18 mouse cellular contexts compared by ENCODE assay signal in genomic region chr4:63205583-63205982, GRCm38 (mm10). TPM values are rescaled to one million over a fixed set of nuclear protein-coding genes. Genes with fewer than 3 reads are reported as not detected.
DNase-seq lines count a peak whose midpoint lies in the region; ATAC-seq lines count a peak whose summit lies in the region.
"Had no signal": no experiment of that assay in that cellular context is flagged by ENCODE, and none has a peak within 500 bp of the region (broad histone marks: within the 10 kb centered on the region; RNA-seq: fewer than 3 reads in every experiment).

No protein-coding gene starts in this region.

- no peak overlapping the region for H3K4me3 ChIP-seq in midbrain, embryonic 14.5 days (replicated peaks; ENCODE audit: low read depth, low read length)
- H3K4me3 ChIP-seq in midbrain, embryonic 13.5 days (replicated peaks): no peak overlapping the region
- H3K4me3 ChIP-seq: embryonic facial prominence, embryonic 12.5 days; limb, embryonic 13.5 days; neural tube, embryonic 12.5 days had no signal

- no peaks in the 10 kb centered on the region for H3K9me3 ChIP-seq in midbrain, embryonic 14.5 days (ENCODE audit: control insufficient read depth, low read length)
- no peaks in the 10 kb centered on the region for H3K9me3 ChIP-seq in midbrain, embryonic 13.5 days
- H3K9me3 ChIP-seq: embryonic facial prominence, embryonic 12.5 days; limb, embryonic 13.5 days; neural tube, embryonic 12.5 days had no signal

- H3K27ac ChIP-seq in midbrain, embryonic 14.5 days (replicated peaks; ENCODE audit: low read depth, low read length): no peak overlapping the region
- no peak overlapping the region for H3K27ac ChIP-seq in midbrain, embryonic 13.5 days
- H3K27ac ChIP-seq: embryonic facial prominence, embryonic 12.5 days; limb, embryonic 13.5 days; neural tube, embryonic 12.5 days had no signal

- H3K4me2 ChIP-seq in midbrain, embryonic 14.5 days (ENCODE audit: low read length): no peak overlapping the region
- no peak overlapping the region for H3K4me2 ChIP-seq in midbrain, embryonic 13.5 days (replicated peaks)
- H3K4me2 ChIP-seq: embryonic facial prominence, embryonic 12.5 days; limb, embryonic 13.5 days; neural tube, embryonic 12.5 days had no signal

- no peaks in the 10 kb centered on the region for H3K27me3 ChIP-seq in midbrain, embryonic 14.5 days (ENCODE audit: control insufficient read depth, insufficient read depth, low read length)
- peaks cover 2% of the 10 kb centered on the region; the same call in 1 of the 2 replicates for H3K27me3 ChIP-seq in midbrain, embryonic 13.5 days
- H3K27me3 ChIP-seq: embryonic facial prominence, embryonic 12.5 days; limb, embryonic 13.5 days; neural tube, embryonic 12.5 days had no signal

- no peak overlapping the region for H3K9ac ChIP-seq in midbrain, embryonic 14.5 days (replicated peaks; ENCODE audit: low read length)
- no peak overlapping the region for H3K9ac ChIP-seq in midbrain, embryonic 13.5 days (replicated peaks)
- H3K9ac ChIP-seq: embryonic facial prominence, embryonic 12.5 days; limb, embryonic 13.5 days; neural tube, embryonic 12.5 days had no signal

- WGBS in midbrain, embryonic 14.5 days: 82% methylated on average over 7 of the region's 7 CpGs
- 88% methylated on average over 7 of the region's 7 CpGs for WGBS in midbrain, embryonic 13.5 days

- no peaks in the 10 kb centered on the region for H3K36me3 ChIP-seq in midbrain, embryonic 14.5 days (ENCODE audit: control insufficient read depth, insufficient read depth, low read length)
- no peaks in the 10 kb centered on the region for H3K36me3 ChIP-seq in midbrain, embryonic 13.5 days
- H3K36me3 ChIP-seq: embryonic facial prominence, embryonic 12.5 days; limb, embryonic 13.5 days; neural tube, embryonic 12.5 days had no signal

- no peaks in the 10 kb centered on the region for H3K4me1 ChIP-seq in midbrain, embryonic 14.5 days (ENCODE audit: control insufficient read depth, insufficient read depth, low read length)
- H3K4me1 ChIP-seq in midbrain, embryonic 13.5 days (replicated peaks): no peaks in the 10 kb centered on the region
- H3K4me1 ChIP-seq: neural tube, embryonic 12.5 days had no signal

- ATAC-seq in midbrain, embryonic 14.5 days (ENCODE audit: low FRiP score, low TSS enrichment): no peak
- no peak for ATAC-seq in midbrain, embryonic 13.5 days
- ATAC-seq in megakaryocyte, adult 5-6 weeks (ENCODE audit: poor library complexity, severe bottlenecking): peak; percentile 83
- ATAC-seq: forebrain, embryonic 14.5 days; hindbrain, embryonic 16.5 days had no signal

- peak; percentile 33 to 49 for DNase-seq in layer of hippocampus, postnatal 10 days (ENCODE audit: low spot score in 2 of 2)
- no peak for DNase-seq in layer of hippocampus, postnatal 36 days
- DNase-seq in midbrain, embryonic 14.5 days: peak; percentile 21
- DNase-seq in brain, adult 2 months (ENCODE audit: low read depth, low spot score): peak; percentile 61
- DNase-seq in c-Kit-positive CD71-positive TER-119-positive erythroid progenitor cells, embryonic 14.5 days (ENCODE audit: low spot score): no peak
- DNase-seq in kidney, postnatal 4 days: no peak
- DNase-seq: adrenal gland, postnatal 14 days; cerebellum, adult 9-11 months; gastrocnemius, postnatal 10 days; kidney, postnatal 10 days had no signal

RNA-seq across cellular contexts. Expression of gene Col27a1, which starts 8.2 kb away (rescaled TPM):
- 1 to 10 TPM; 3.1 to 3.9 TPM for total RNA-seq in layer of hippocampus, postnatal 10 days (2021)
- total RNA-seq in layer of hippocampus, postnatal 36 days (2021): 1 to 10 TPM; 3.9 to 5.4 TPM
- 1.2 and 1.4 TPM in 2 replicates for polyA plus RNA-seq in midbrain, embryonic 14.5 days (2014; fragmentation: Nextera tagmentation; extraction: Ambion mirVana)
- 1.3 and 2.1 TPM in 2 replicates for polyA plus RNA-seq in midbrain, embryonic 13.5 days (2015; fragmentation: Nextera tagmentation; extraction: Ambion mirVana)
- 0.23 and 0.42 TPM in 2 replicates for total RNA-seq in megakaryocyte, adult 5-6 weeks (2015)
- 0.24 and 0.44 TPM in 2 replicates for total RNA-seq in megakaryocyte, adult 5-6 weeks (2017)

RNA-seq across cellular contexts. Expression of gene Kif12, which starts 33.7 kb away (rescaled TPM):
- total RNA-seq in layer of hippocampus, postnatal 10 days (2021): not detected
- not detected for total RNA-seq in layer of hippocampus, postnatal 36 days (2021)
- not detected in 2 replicates for polyA plus RNA-seq in midbrain, embryonic 14.5 days (2014; fragmentation: Nextera tagmentation; extraction: Ambion mirVana)
- 0.23 TPM in 1 of 2 replicates, not detected in the other for polyA plus RNA-seq in midbrain, embryonic 13.5 days (2015; fragmentation: Nextera tagmentation; extraction: Ambion mirVana)
- not detected in 2 replicates for total RNA-seq in megakaryocyte, adult 5-6 weeks (2015)
- not detected in 2 replicates for total RNA-seq in megakaryocyte, adult 5-6 weeks (2017)
- total RNA-seq: adrenal gland, postnatal 14 days; gastrocnemius, postnatal 10 days had no signal
- polyA plus RNA-seq: forebrain, embryonic 14.5 days; hindbrain, embryonic 16.5 days; neural tube, embryonic 12.5 days had no signal

RNA-seq across cellular contexts. Expression of gene Ambp, which starts 51.0 kb away (rescaled TPM):
- not detected for total RNA-seq in layer of hippocampus, postnatal 10 days (2021)
- not detected for total RNA-seq in layer of hippocampus, postnatal 36 days (2021)
- not detected in 2 replicates for polyA plus RNA-seq in midbrain, embryonic 14.5 days (2014; fragmentation: Nextera tagmentation; extraction: Ambion mirVana)
- polyA plus RNA-seq in midbrain, embryonic 13.5 days (2015; fragmentation: Nextera tagmentation; extraction: Ambion mirVana): 1.4 TPM in 1 of 2 replicates, not detected in the other
- total RNA-seq in megakaryocyte, adult 5-6 weeks (2015): not detected in 2 replicates
- total RNA-seq in megakaryocyte, adult 5-6 weeks (2017): not detected in 2 replicates
- polyA plus RNA-seq: forebrain, embryonic 14.5 days; heart, embryonic 14.5 days; hindbrain, embryonic 16.5 days had no signal

Comparison
In these comparisons a context has a peak if more than half of its experiments do, and no peak if none do; other contexts are left out.
1. DNase-seq: peak in layer of hippocampus, postnatal 10 days (2 of 2), midbrain, embryonic 14.5 days (single experiment) and brain, adult 2 months (single experiment); none in layer of hippocampus, postnatal 36 days (0 of 2), c-Kit-positive CD71-positive TER-119-positive erythroid progenitor cells, embryonic 14.5 days (single experiment) and kidney, postnatal 4 days (0 of 2).